Mouse (Mus musculus) ES-E14 (cell line): ENCODE measurements at regions not wholly inside any gene's neighbourhood (a gene's known extent, or its start where the extent isn't known, plus 50 kb on each side); places are given as distances from the start of the nearest gene placed in this dataset.

ENCODE experiments used
- DNase-seq: peaks from one replicate; pipeline ENCODE4 v3.0.0-alpha.2; 2013; ENCODE audit warnings: low read depth, low spot score
- H3K27ac ChIP-seq: 2 replicates; pipeline ENCODE4 v1.5.1; 2012; ENCODE audit warnings: low read depth, mild to moderate bottlenecking, low read length, moderate library complexity, mixed read lengths; ENCODE audit not compliant: poor library complexity, insufficient read depth, severe bottlenecking
- H3K36me3 ChIP-seq: 2 replicates; pipeline ENCODE4 v1.6.1; 2012; ENCODE audit warnings: mild to moderate bottlenecking, low read length, moderate library complexity, mixed read lengths; ENCODE audit not compliant: control insufficient read depth, poor library complexity, insufficient read depth, severe bottlenecking
- H3K4me1 ChIP-seq, 2 experiments: fragments of 150-350 bp in 1 of 2; sonication (generic) in 1 of 2; 2 replicates each; pipeline ENCODE4 v1.6.1; 2012; ENCODE audit warnings: low read length in 2 of 2, mild to moderate bottlenecking in 1 of 2, mixed read lengths in 1 of 2; ENCODE audit not compliant: control insufficient read depth in 2 of 2, insufficient read depth in 2 of 2, poor library complexity in 1 of 2
- H3K4me3 ChIP-seq, 2 experiments: fragments of 150-350 bp in 1 of 2; sonication (generic) in 1 of 2; 2 replicates each; pipeline ENCODE4 v1.5.1; 2012; ENCODE audit warnings: low read length in 2 of 2, low read depth in 1 of 2, mild to moderate bottlenecking in 1 of 2, mixed read lengths in 1 of 2; ENCODE audit not compliant: insufficient read depth in 1 of 2, poor library complexity in 1 of 2, severe bottlenecking in 1 of 2
- H3K9ac ChIP-seq: 2 replicates; pipeline ENCODE4 v1.6.1; 2012; ENCODE audit warnings: low read depth, mild to moderate bottlenecking, low read length, mixed read lengths; ENCODE audit not compliant: poor library complexity, insufficient read depth, severe bottlenecking
- H3K9me3 ChIP-seq: fragments of 150-350 bp; sonication (generic); 2 replicates; pipeline ENCODE4 v1.6.1; 2012; ENCODE audit warnings: low read depth, mild to moderate bottlenecking, low read length; ENCODE audit not compliant: control insufficient read depth, insufficient read depth
- CHD2 ChIP-seq: IDR thresholded peaks from 2 replicates; pipeline ENCODE4 v1.6.1; 2014; ENCODE audit warnings: mild to moderate bottlenecking, low read depth, low read length, inconsistent platforms
- HCFC1 ChIP-seq: IDR thresholded peaks from 2 replicates; pipeline ENCODE4 v1.6.1; 2012; ENCODE audit warnings: low read length, inconsistent platforms, borderline replicate concordance; ENCODE audit not compliant: insufficient read depth
- MAFK ChIP-seq: IDR thresholded peaks from 2 replicates; pipeline ENCODE4 v1.6.1; 2014; ENCODE audit warnings: mild to moderate bottlenecking, low read depth, low read length, inconsistent platforms; ENCODE audit not compliant: insufficient read depth
- ZC3H11A ChIP-seq: IDR thresholded peaks from 2 replicates; pipeline ENCODE4 v1.6.1; 2012; ENCODE audit warnings: low read depth, mild to moderate bottlenecking, inconsistent platforms, low read length, borderline replicate concordance
- ZNF384 ChIP-seq: IDR thresholded peaks from 2 replicates; pipeline ENCODE4 v1.6.1; 2012; ENCODE audit warnings: low read depth, low read length, inconsistent platforms
- in situ Hi-C, 2 experiments: fragments of 600-800 bp; cut with MboI; formaldehyde crosslinking; loops; one replicate each; pipeline ENCODE4 v1.15.1; 2025; ENCODE audit warnings: low sequenced_read_pairs in 2 of 2, inconsistent platforms in 1 of 2; ENCODE audit not compliant: unreplicated experiment in 2 of 2

DNA sequence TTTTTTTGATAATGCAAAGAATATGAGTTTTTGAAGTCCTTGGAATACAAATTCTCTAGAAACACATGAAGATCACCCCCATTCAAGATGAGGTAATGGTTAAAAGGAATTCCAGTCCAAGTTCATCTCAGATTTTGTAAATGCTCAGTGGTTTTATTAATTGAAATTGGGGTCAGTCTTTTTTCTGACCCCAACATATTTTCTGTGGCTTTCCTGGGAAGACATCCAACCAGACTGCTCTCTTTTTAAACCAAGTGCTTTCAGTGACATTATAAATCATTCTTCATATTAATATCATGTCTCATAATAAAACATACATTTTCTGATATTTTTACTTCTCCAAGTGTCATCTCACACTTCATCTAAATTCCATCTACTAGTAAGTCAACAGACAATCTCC, 725.0 kb upstream of the Kirrel3 start:
- H3K9me3 ChIP-seq, result no peaks in the 10 kb centered on the region
- no peak overlapping the region for H3K4me3 ChIP-seq
- H3K36me3 ChIP-seq, result no peaks in the 10 kb centered on the region
- in situ Hi-C loops, result no loop called here
- H3K4me1 ChIP-seq, result no peaks in the 10 kb centered on the region
- no peak overlapping the region for H3K27ac ChIP-seq
- H3K9ac ChIP-seq, result no peak overlapping the region
- DNase-seq, result no peak
- TF ChIP-seq ZC3H11A, result no peak

GRCm38 (mm10) chr9:33766235-33766634, 719.5 kb upstream of the Kirrel3 start:
- in situ Hi-C loops, result no loop called here
- Histone ChIP-seq H3K9ac (no peak overlapping the region), H3K4me1 (no peaks in the 10 kb centered on the region), H3K4me3 (no peak overlapping the region), H3K36me3 (no peaks in the 10 kb centered on the region), H3K9me3 (no peaks in the 10 kb centered on the region), H3K27ac (no peak overlapping the region)
- DNase-seq, result no peak
- TF ChIP-seq CHD2, result no peak
- no peak for TF ChIP-seq ZC3H11A
- TF ChIP-seq HCFC1, result no peak
- no peak for TF ChIP-seq ZNF384
- no peak for TF ChIP-seq MAFK

DNA sequence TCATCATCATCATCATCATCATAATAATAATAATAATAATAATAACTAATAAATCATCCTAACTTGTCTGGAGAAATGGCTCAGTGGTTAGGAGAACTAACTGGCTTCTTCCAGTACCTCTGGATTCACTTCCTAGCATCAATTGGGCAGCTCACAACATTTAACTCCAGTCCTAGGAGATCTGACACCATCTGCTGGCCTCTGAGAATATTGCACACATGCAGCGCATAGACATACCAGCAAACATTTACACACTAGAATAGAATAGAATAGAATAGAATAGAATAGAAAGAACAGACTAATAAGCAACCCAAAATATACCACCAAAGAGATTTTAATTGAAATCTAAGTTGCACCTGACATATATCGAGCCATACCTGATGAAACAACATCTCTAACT, 715.9 kb upstream of the Kirrel3 start:
- in situ Hi-C loops, result no loop called here
- DNase-seq, result peak; percentile 16
- no peak overlapping the region for H3K27ac ChIP-seq
- H3K9ac ChIP-seq, result no peak overlapping the region
- no peaks in the 10 kb centered on the region for H3K9me3 ChIP-seq
- no peak overlapping the region for H3K4me3 ChIP-seq
- no peaks in the 10 kb centered on the region for H3K4me1 ChIP-seq
- no peak for TF ChIP-seq CHD2
- TF ChIP-seq ZC3H11A, result 0 out of 2 replicates have a peak, but pooled peaks have one; percentile 19
- TF ChIP-seq HCFC1, result no peak
- H3K36me3 ChIP-seq, result no peaks in the 10 kb centered on the region

GRCm38 (mm10) chr9:33774178-33774577, 711.5 kb upstream of the Kirrel3 start:
- no peak for DNase-seq
- H3K36me3 ChIP-seq, result no peaks in the 10 kb centered on the region
- no peak overlapping the region for H3K27ac ChIP-seq
- H3K4me3 ChIP-seq, result no peak overlapping the region
- H3K4me1 ChIP-seq, result no peaks in the 10 kb centered on the region
- TF ChIP-seq MAFK (no peak), ZNF384 (no peak), HCFC1 (no peak), ZC3H11A (no peak)
- H3K9me3 ChIP-seq, result no peaks in the 10 kb centered on the region
- no peak overlapping the region for H3K9ac ChIP-seq
- in situ Hi-C loops, result no loop called here

- H3K4me3 ChIP-seq, result no peak overlapping the region
- no peak for DNase-seq
- TF ChIP-seq CHD2 (no peak), HCFC1 (no peak), ZC3H11A (no peak), MAFK (no peak), ZNF384 (no peak)
- no peaks in the 10 kb centered on the region for H3K4me1 ChIP-seq
- in situ Hi-C loops, result no loop called here
- no peak overlapping the region for H3K27ac ChIP-seq
- no peak overlapping the region for H3K9ac ChIP-seq
- H3K36me3 ChIP-seq, result no peaks in the 10 kb centered on the region
- H3K9me3 ChIP-seq, result no peaks in the 10 kb centered on the region
Measured at GRCm38 (mm10) chr9:33790617-33791016, 695.1 kb upstream of the Kirrel3 start.
